Comparison of ENCODE assay signal across 19 mouse cellular contexts in the genomic region with DNA sequence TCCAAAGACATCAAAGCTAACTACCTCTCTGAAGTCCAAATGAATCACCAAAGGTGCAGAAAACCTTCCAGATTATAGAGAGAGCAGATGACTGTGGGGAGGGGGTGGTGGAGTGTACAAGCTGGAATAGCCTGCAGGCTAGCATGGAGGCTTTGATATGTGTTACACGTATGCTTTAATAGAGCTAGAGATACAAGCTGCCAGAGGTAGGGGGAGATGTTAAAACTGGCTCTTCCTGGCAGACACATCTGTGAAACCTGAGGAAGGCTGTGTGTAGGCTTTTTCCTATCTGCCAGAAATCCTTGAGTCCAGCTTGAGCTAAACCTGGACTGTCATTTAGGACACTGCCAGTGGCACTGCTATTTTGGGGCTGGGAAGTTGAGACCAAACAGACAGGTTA.
DNase-seq lines count a peak whose midpoint lies in the region; ATAC-seq and TF ChIP-seq lines count a peak whose summit lies in the region.
"Had no signal": no experiment of that assay in that cellular context is flagged by ENCODE, and none has a peak within 500 bp of the region (broad histone marks: within the 10 kb centered on the region; RNA-seq: fewer than 3 reads in every experiment).

No protein-coding gene starts in this region.

- TF ChIP-seq POLR2A in brain, embryonic 14.5 days (IDR thresholded peaks at IDR 0.05; ENCODE audit: borderline replicate concordance, extremely low read depth, insufficient read depth, insufficient read length, poor library complexity, severe bottlenecking) = no peak

- H3K27me3 ChIP-seq in forebrain, embryonic 16.5 days (replicated peaks; ENCODE audit: control insufficient read depth, insufficient read depth, low read length) = no peaks in the 10 kb centered on the region
- H3K27me3 ChIP-seq: embryonic facial prominence, embryonic 13.5 days; forebrain, embryonic 12.5 days; heart, embryonic 12.5 days; hindbrain, embryonic 15.5 days had no signal

- no peak overlapping the region for H3K9ac ChIP-seq in forebrain, embryonic 16.5 days (replicated peaks; ENCODE audit: low read depth, low read length)
- H3K9ac ChIP-seq: embryonic facial prominence, embryonic 13.5 days; forebrain, embryonic 12.5 days; forebrain, postnatal 0 days; heart, embryonic 12.5 days; hindbrain, embryonic 15.5 days had no signal

- intact Hi-C loops in gastrocnemius, postnatal 36 days (cut with DNase I) = no loop called here

- ATAC-seq in forebrain, embryonic 16.5 days = no peak
- ATAC-seq: forebrain, postnatal 0 days; intestine, embryonic 16.5 days had no signal

- no peaks in the 10 kb centered on the region for H3K36me3 ChIP-seq in forebrain, embryonic 16.5 days (ENCODE audit: control insufficient read depth, insufficient read depth)
- H3K36me3 ChIP-seq: embryonic facial prominence, embryonic 13.5 days; forebrain, embryonic 12.5 days; heart, embryonic 12.5 days; hindbrain, embryonic 15.5 days had no signal

- H3K4me3 ChIP-seq in forebrain, embryonic 16.5 days (replicated peaks; ENCODE audit: low read length) = no peak overlapping the region
- H3K4me3 ChIP-seq: embryonic facial prominence, embryonic 13.5 days; forebrain, embryonic 12.5 days; heart, embryonic 12.5 days; hindbrain, embryonic 15.5 days had no signal

- H3K27ac ChIP-seq in forebrain, embryonic 16.5 days (ENCODE audit: low read length) = no peak overlapping the region
- H3K27ac ChIP-seq: embryonic facial prominence, embryonic 13.5 days; forebrain, embryonic 12.5 days; hindbrain, embryonic 15.5 days had no signal

- no peak overlapping the region for H3K4me2 ChIP-seq in forebrain, embryonic 16.5 days (ENCODE audit: low read length)
- H3K4me2 ChIP-seq: embryonic facial prominence, embryonic 13.5 days; forebrain, embryonic 12.5 days; heart, embryonic 12.5 days; hindbrain, embryonic 15.5 days had no signal

- TF ChIP-seq CTCF in brain, embryonic 14.5 days (IDR thresholded peaks at IDR 0.05; ENCODE audit: borderline replicate concordance, extremely low read depth, insufficient read depth, insufficient read length) = no peak

- no peaks in the 10 kb centered on the region for H3K9me3 ChIP-seq in forebrain, embryonic 16.5 days (ENCODE audit: control insufficient read depth, low read length)
- H3K9me3 ChIP-seq: embryonic facial prominence, embryonic 13.5 days; forebrain, embryonic 12.5 days; heart, embryonic 12.5 days; hindbrain, embryonic 15.5 days had no signal

- 69% methylated on average over 1 of the region's 1 CpGs for WGBS in forebrain, embryonic 16.5 days

- DNase-seq in gastrocnemius, adult 18-20 months (ENCODE audit: low spot score) = peak; percentile 40
- DNase-seq in gastrocnemius, postnatal 36 days = no peak
- DNase-seq in brain, adult 2 months (ENCODE audit: low read depth, low spot score) = peak; percentile 29
- DNase-seq in brain, embryonic 14.5 days (ENCODE audit: low read depth) = peak; percentile 16
- peak; percentile 64 for DNase-seq in skeletal muscle tissue, adult 2 months (ENCODE audit: low read depth, low spot score)
- DNase-seq: adrenal gland, adult 2 months; adrenal gland, postnatal 25 days; cerebellum, adult 11 months; cerebellum, adult 8-10 months; cerebellum, postnatal 14 days; forebrain, postnatal 0 days; heart, postnatal 36 days; kidney, adult 8-10 months had no signal

- no peaks in the 10 kb centered on the region for H3K4me1 ChIP-seq in forebrain, embryonic 16.5 days (replicated peaks; ENCODE audit: control insufficient read depth, insufficient read depth, low read length)
- H3K4me1 ChIP-seq: embryonic facial prominence, embryonic 13.5 days; forebrain, embryonic 12.5 days; heart, embryonic 12.5 days; hindbrain, embryonic 15.5 days had no signal

Comparison
In these comparisons a context has a peak if more than half of its experiments do, and no peak if none do; other contexts are left out.
1. DNase-seq: peak in gastrocnemius, adult 18-20 months (single experiment), brain, adult 2 months (single experiment), brain, embryonic 14.5 days (single experiment) and skeletal muscle tissue, adult 2 months (single experiment); none in gastrocnemius, postnatal 36 days (0 of 2).